Mouse (Mus musculus) brain, embryonic 14.5 days (tissue): ENCODE data around the gene Cntn1. TPM values are rescaled to one million over a fixed set of nuclear protein-coding genes. Genes with fewer than 3 reads are reported as not detected.

Experiments
- DNase-seq: peaks from one replicate; pipeline ENCODE4 v3.0.0-alpha.2; 2011; ENCODE audit warnings: low read depth
- CTCF ChIP-seq: fragments of 200-500 bp; IDR thresholded peaks from 2 replicates; pipeline ENCODE4 v1.5.1; 2012; ENCODE audit warnings: inconsistent platforms, mild to moderate bottlenecking, moderate library complexity, borderline replicate concordance; ENCODE audit not compliant: insufficient read depth, insufficient read length; ENCODE audit errors: extremely low read depth
- POLR2A ChIP-seq: fragments of 200-500 bp; IDR thresholded peaks from 2 replicates; pipeline ENCODE4 v1.6.1; 2012; ENCODE audit warnings: mild to moderate bottlenecking, inconsistent platforms, borderline replicate concordance; ENCODE audit not compliant: poor library complexity, insufficient read depth, insufficient read length, severe bottlenecking; ENCODE audit errors: extremely low read depth
- polyA plus RNA-seq: library from polyadenylated mRNA; depleted of rRNA; stranded (reverse); fragments of >200 nt; gene quantifications from 2 replicates; pipeline ENCODE4 v1.2.3, GENCODE M21; 2012; rRNA removed

Gene Cntn1
- polyA plus RNA-seq: 14.4 and 26.3 TPM in 2 replicates

GRCm38 (mm10) chr15:92050996-92051352 is at the start of gene Cntn1:
Cntn1 (plus strand) TSS chr15:92051165.
- no peak for TF ChIP-seq POLR2A
- no peak for TF ChIP-seq CTCF
- peak; percentile 96 for DNase-seq

- DNase-seq: no peak
Measured at GRCm38 (mm10) chr15:92001431-92001830, 49.5 kb upstream of the Cntn1 start.

GRCm38 (mm10) chr15:92012165-92013083 is 38.5 kb upstream of the Cntn1 start:
- no peak for TF ChIP-seq POLR2A

More at GRCm38 (mm10) chr15:92001431-92001830, 49.5 kb upstream of the Cntn1 start:
- TF ChIP-seq POLR2A (no peak), CTCF (no peak)

GRCm38 (mm10) chr15:92034111-92034510 is 16.9 kb upstream of the Cntn1 start:
- no peak for DNase-seq
- TF ChIP-seq POLR2A (no peak), CTCF (no peak)

More at GRCm38 (mm10) chr15:92012165-92013083, 38.5 kb upstream of the Cntn1 start:
- no peak for DNase-seq

DNA sequence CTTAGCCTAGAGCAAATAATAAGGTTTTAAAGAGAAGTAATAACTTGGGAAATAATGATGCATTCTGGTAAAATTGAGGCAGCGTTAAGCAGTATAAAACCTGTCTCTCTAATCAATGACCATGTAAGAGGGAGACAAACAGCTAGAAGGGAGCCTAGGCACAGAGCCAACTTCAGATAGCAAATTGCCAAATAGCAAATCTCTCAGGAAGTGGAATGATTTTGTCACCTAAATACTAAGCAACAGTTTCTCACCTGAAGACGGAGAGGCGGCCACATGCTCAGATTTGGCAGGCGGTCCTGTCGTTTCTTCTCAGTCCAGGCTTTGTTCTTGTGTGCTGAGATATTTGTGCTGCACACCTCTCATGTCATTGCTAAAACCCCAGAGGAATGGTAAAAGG is 8.4 kb upstream of the Cntn1 start:
- TF ChIP-seq POLR2A (no peak), CTCF (no peak)
- DNase-seq: peak; percentile 4

GRCm38 (mm10) chr15:92046042-92046441 is 4.9 kb upstream of the Cntn1 start:
- TF ChIP-seq CTCF (no peak), POLR2A (no peak)
- peak; percentile 2 for DNase-seq

DNA sequence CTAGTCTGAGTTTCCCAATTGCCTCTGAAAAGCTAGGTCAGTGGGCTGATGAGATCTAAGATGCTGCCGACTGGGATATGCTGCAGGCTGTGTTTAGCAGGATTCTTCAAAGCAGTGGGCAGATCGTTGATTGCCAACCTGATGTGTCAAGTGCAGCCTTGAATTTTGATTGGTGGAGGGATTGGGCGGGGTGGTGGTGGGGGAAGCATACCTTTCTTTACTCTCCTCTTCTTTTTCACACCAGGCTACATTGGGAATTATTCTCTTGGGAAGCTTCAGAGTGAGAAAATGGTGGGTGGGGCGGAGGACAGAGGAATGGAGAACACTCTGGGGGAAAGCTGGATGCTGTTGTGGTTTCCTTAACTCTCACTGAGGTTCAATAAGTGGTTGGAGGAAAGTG is 2.9 kb upstream of the Cntn1 start:
- DNase-seq: peak; percentile 4
- TF ChIP-seq CTCF: no peak
- TF ChIP-seq POLR2A: no peak

DNA sequence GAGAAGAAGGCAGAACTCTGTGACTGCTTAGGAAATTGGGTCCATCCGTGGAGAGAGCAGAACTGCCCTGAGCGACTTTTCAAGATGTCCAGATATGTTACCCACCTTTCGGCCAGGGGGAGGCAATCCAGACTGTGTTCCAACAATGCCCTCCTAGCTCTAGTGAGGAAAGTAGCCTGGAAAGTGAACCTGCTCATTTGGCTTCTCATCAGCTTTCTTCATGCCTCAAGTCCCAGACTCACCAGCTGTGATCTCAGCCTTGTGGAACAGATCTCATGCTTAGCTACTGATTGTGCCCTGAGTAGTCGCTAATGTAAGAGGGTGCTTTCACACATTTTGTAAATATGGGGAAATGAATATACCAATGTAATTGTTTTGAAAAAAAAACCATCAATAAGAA is 2.4 kb upstream of the Cntn1 start:
- peak; percentile 8 for DNase-seq
- TF ChIP-seq POLR2A (no peak), CTCF (no peak)

- DNase-seq: peak; percentile 63
- TF ChIP-seq POLR2A (no peak), CTCF (no peak)
Measured at GRCm38 (mm10) chr15:92051353-92052132, 578 bp downstream of the Cntn1 start.

DNA sequence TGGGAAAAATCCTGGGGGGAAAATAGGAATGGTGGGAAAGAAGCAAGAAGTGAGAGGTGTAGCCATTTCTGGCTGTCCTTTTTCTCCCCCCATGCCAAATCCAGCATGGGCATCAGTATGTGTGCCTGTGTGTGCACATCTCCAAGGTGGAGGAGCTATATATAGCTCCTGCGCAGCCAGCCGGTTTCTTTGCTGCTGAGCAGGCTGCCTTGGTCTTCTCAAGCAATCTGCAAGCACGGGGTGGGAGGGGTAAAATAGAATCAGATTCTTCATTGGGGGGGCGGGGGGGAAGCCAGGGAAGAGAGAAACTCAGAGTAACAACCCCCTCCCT is 1.1 kb downstream of the Cntn1 start:
- no peak for TF ChIP-seq POLR2A
- TF ChIP-seq CTCF: no peak
- DNase-seq: peak; percentile 70

DNA sequence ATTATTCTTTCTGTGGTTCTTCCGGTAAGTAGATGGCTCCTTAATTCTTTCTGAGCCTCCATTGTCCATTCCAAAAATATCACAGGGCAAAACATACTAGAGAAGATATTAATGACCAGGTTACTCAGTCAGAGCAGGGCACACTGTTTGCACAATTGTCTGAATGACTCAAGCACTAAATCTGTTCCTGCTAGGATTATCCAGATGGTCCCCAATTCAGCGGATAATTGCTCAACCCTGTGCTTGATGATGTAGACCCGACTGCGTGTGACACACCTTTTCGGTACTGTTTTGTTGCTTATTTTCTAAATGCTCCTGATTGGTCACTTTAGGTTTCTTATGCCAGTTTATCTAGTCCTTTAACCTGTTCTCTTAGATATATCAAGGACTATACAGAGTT is 6.6 kb downstream of the Cntn1 start:
- no peak for DNase-seq

GRCm38 (mm10) chr15:92060986-92061385 is 10.0 kb downstream of the Cntn1 start:
- peak; percentile 58 for DNase-seq
- TF ChIP-seq POLR2A (no peak), CTCF (no peak)

More for the DNA sequence above, 6.6 kb downstream of the Cntn1 start:
- TF ChIP-seq CTCF (no peak), POLR2A (no peak)

DNA sequence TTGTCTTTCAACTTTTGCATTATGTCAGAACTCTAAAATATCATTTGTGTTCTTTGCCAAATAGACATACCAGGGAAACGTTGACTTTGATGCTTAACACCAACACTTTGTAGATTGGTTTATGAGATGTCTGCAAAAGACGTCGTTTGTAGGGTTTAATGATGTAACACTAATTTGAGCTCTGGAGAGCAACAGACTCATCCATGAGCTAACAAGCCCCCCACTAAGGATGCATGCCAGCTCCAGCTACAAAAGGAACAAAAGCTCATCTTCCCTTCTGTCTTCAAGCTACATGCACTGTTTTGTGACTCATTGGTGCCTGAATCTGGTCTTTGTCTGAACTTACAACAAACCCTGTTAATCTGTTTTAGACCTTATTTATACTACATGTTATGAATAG is 28.5 kb downstream of the Cntn1 start:
- TF ChIP-seq CTCF: no peak
- no peak for TF ChIP-seq POLR2A
- peak; percentile 35 for DNase-seq
